Mouse (Mus musculus) mammary gland, adult 2 months (tissue): ENCODE data around the gene Capn2. TPM values are rescaled to one million over a fixed set of nuclear protein-coding genes. Genes with fewer than 3 reads are reported as not detected.

Experiments
- polyA plus RNA-seq: library from polyadenylated mRNA; depleted of rRNA; stranded (reverse); fragments of >200 nt; gene quantifications from 2 replicates; pipeline ENCODE4 v1.2.3, GENCODE M21; 2012; ENCODE audit warnings: low replicate concordance; rRNA removed

The Capn2 gene
- polyA plus RNA-seq = 46.5 and 52.8 TPM in 2 replicates

GRCm38 (mm10) chr1:182516758-182517676 is at the start of gene Capn2:
Gene Capn2 (minus strand): TSS chr1:182517608.

GRCm38 (mm10) chr1:182564408-182565120 is 47.2 kb upstream of the Capn2 start, which contains the start of gene Capn8:
Gene Capn8 (plus strand): TSS chr1:182565007.

Other genes with a start within 250 kb of the Capn2 start
- gene Degs1, start 234.8 kb downstream of the Capn2 start, polyA plus RNA-seq = 45.4 and 107 TPM in 2 replicates
- 11.9 and 13.6 TPM in 2 replicates for gene Fbxo28, start 176.0 kb downstream of the Capn2 start, polyA plus RNA-seq
- gene Trp53bp2, start 108.4 kb downstream of the Capn2 start, polyA plus RNA-seq = 24.5 and 28.1 TPM in 2 replicates
- 3.1 and 5.0 TPM in 2 replicates for gene Capn8, start 47.4 kb upstream of the Capn2 start, polyA plus RNA-seq
- not detected in 2 replicates for gene Ccdc185, start 231.6 kb upstream of the Capn2 start, polyA plus RNA-seq
- gene Susd4, start 246.3 kb upstream of the Capn2 start, polyA plus RNA-seq = 1.2 and 1.3 TPM in 2 replicates